Comparison of ENCODE assay signal across 8 mouse cellular contexts in the genomic region with DNA sequence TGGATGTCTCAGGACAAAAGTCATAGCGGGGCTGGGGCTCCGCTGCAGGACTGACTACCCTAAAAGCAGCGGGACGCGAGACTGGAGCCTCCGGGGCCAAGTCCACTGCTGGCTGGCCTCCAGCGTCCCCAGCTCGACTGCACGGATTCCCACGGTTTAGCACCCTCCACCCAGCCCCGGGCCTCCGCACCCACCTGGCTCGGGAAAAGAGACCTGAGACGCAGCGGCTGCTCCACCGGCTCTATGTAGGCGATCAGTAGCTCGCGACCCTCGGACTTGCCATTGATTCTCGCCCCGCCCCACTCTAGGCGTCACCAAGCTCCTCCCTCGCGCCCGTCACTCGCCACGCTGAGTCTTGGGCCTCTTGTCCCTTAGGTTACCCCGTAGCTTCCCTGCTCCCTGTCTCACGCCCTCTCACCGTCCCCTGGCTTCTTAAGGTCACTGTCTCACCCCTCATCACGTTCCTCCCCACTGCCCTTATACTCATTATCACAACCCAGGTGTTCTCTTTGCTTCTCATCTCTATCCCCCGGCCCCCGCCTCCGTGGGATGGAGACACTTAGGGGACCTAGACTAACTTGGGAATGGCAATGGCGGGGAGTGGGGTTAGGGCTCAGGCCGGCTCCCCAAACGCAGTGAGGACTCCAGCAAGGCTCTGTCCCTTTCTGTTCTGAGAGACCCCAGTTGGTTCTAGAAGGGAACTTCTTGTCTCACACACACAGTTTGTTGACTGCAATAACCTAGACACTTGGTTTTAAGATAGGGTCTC. TPM values are rescaled to one million over a fixed set of nuclear protein-coding genes. Genes with fewer than 3 reads are reported as not detected.
DNase-seq lines count a peak whose midpoint lies in the region; ATAC-seq and TF ChIP-seq lines count a peak whose summit lies in the region.

No protein-coding gene starts in this region.

- no peak for TF ChIP-seq POLR2A in myocyte (IDR thresholded peaks at IDR 0.05; ENCODE audit: insufficient read length, low read depth)

- H3K4me2 ChIP-seq in heart, embryonic 12.5 days = peak overlapping the region; percentile 76
- peak overlapping the region; percentile 86 for H3K4me2 ChIP-seq in kidney, postnatal 0 days (ENCODE audit: low read length)
- peak overlapping the region; percentile 66 for H3K4me2 ChIP-seq in liver, embryonic 11.5 days
- H3K4me2 ChIP-seq in myocyte (ENCODE audit: low read depth) = peak overlapping the region; percentile 74

- H3K4me3 ChIP-seq in erythroblast, embryonic 14.5 days (replicated peaks) = peak overlapping the region; percentile 67
- peak overlapping the region; percentile 76 for H3K4me3 ChIP-seq in heart, embryonic 12.5 days
- peak overlapping the region; percentile 86 for H3K4me3 ChIP-seq in kidney, postnatal 0 days (replicated peaks; ENCODE audit: low read depth, low read length)
- peak overlapping the region; percentile 76 for H3K4me3 ChIP-seq in liver, embryonic 11.5 days (ENCODE audit: low read depth, low read length)
- H3K4me3 ChIP-seq in myocyte = peak overlapping the region; percentile 43

- H3K27me3 ChIP-seq in erythroblast, embryonic 14.5 days (ENCODE audit: control insufficient read depth) = no peaks in the 10 kb centered on the region
- H3K27me3 ChIP-seq in heart, embryonic 12.5 days (replicated peaks) = no peaks in the 10 kb centered on the region
- H3K27me3 ChIP-seq in kidney, postnatal 0 days (ENCODE audit: insufficient read depth, low read length) = no peaks in the 10 kb centered on the region
- no peaks in the 10 kb centered on the region for H3K27me3 ChIP-seq in liver, embryonic 11.5 days (replicated peaks; ENCODE audit: control insufficient read depth, insufficient read depth, low read length)
- no peaks in the 10 kb centered on the region for H3K27me3 ChIP-seq in myocyte (ENCODE audit: control insufficient read depth, insufficient read depth, insufficient read length)

- no peak for TF ChIP-seq CTCF in kidney, postnatal 0 days (IDR thresholded peaks at IDR 0.05; ENCODE audit: low read depth)

- DNase-seq in CD4-positive, CD25-positive, alpha-beta regulatory T cell, adult 2 months (ENCODE audit: low read depth, low spot score) = peak; percentile 81
- DNase-seq in brain, embryonic 18.5 days (ENCODE audit: low read depth, low spot score) = peak; percentile 70
- DNase-seq in kidney, postnatal 0 days (ENCODE audit: low spot score) = peak; percentile 97
- peak; percentile 92 for DNase-seq in liver, embryonic 11.5 days (ENCODE audit: low spot score)
- peak; percentile 84 to 90 for DNase-seq in spleen, postnatal 4 days (ENCODE audit: low spot score in 2 of 2)

- peak overlapping the region; percentile 17 for H3ac ChIP-seq in myocyte (ENCODE audit: control insufficient read depth, insufficient read length)

- no peaks in the 10 kb centered on the region for H3K9me3 ChIP-seq in erythroblast, embryonic 14.5 days (ENCODE audit: control insufficient read depth, low read length)
- H3K9me3 ChIP-seq in heart, embryonic 12.5 days (replicated peaks) = no peaks in the 10 kb centered on the region
- H3K9me3 ChIP-seq in kidney, postnatal 0 days (replicated peaks; ENCODE audit: low read length) = no peaks in the 10 kb centered on the region
- H3K9me3 ChIP-seq in liver, embryonic 11.5 days (ENCODE audit: control insufficient read depth, low read length) = no peaks in the 10 kb centered on the region

- ATAC-seq in heart, embryonic 12.5 days (ENCODE audit: insufficient number of reproducible peaks, low FRiP score) = peak; percentile 91
- ATAC-seq in kidney, postnatal 0 days (replicated peaks; ENCODE audit: low FRiP score, low read depth) = peak; percentile 94
- ATAC-seq in liver, embryonic 11.5 days (replicated peaks; ENCODE audit: low FRiP score) = peak; percentile 89

- peak overlapping the region; percentile 80 for H3K9ac ChIP-seq in heart, embryonic 12.5 days
- H3K9ac ChIP-seq in kidney, postnatal 0 days (ENCODE audit: low read depth, low read length) = peak overlapping the region; percentile 88
- H3K9ac ChIP-seq in liver, embryonic 11.5 days (ENCODE audit: low read depth, low read length) = peak overlapping the region; percentile 70

- peaks cover 74% of the 10 kb centered on the region for H3K4me1 ChIP-seq in erythroblast, embryonic 14.5 days (ENCODE audit: control insufficient read depth)
- peaks cover 11% of the 10 kb centered on the region for H3K4me1 ChIP-seq in heart, embryonic 12.5 days (replicated peaks)
- H3K4me1 ChIP-seq in kidney, postnatal 0 days (replicated peaks; ENCODE audit: insufficient read depth, low read length) = peaks cover 8% of the 10 kb centered on the region; the same call in 1 of the 2 replicates
- peaks cover 9% of the 10 kb centered on the region for H3K4me1 ChIP-seq in liver, embryonic 11.5 days (replicated peaks; ENCODE audit: control insufficient read depth, insufficient read depth, low read length)

- peak overlapping the region; percentile 19; the same call in 1 of the 2 replicates for H3K27ac ChIP-seq in heart, embryonic 12.5 days (ENCODE audit: poor library complexity, severe bottlenecking)
- peak overlapping the region; percentile 83 for H3K27ac ChIP-seq in kidney, postnatal 0 days
- 0 out of 2 replicates have a peak overlapping the region, but pooled peaks have one; percentile 1 for H3K27ac ChIP-seq in liver, embryonic 11.5 days (ENCODE audit: low read depth, low read length)

- under 1% methylated on average over 38 of the region's 38 CpGs for WGBS in heart, embryonic 12.5 days
- 1% methylated on average over 38 of the region's 38 CpGs for WGBS in kidney, postnatal 0 days
- WGBS in liver, embryonic 11.5 days = 2% methylated on average over 38 of the region's 38 CpGs

- peaks cover 41% of the 10 kb centered on the region for H3K36me3 ChIP-seq in erythroblast, embryonic 14.5 days (ENCODE audit: control insufficient read depth)
- H3K36me3 ChIP-seq in heart, embryonic 12.5 days = peaks cover 24% of the 10 kb centered on the region
- peaks cover 11% of the 10 kb centered on the region; the same call in 1 of the 2 replicates for H3K36me3 ChIP-seq in kidney, postnatal 0 days (ENCODE audit: insufficient read depth, low read length)
- H3K36me3 ChIP-seq in liver, embryonic 11.5 days (ENCODE audit: control insufficient read depth, insufficient read depth, low read length) = 0 out of 2 replicates have a peak, but pooled peaks cover 6% of the 10 kb centered on the region
- H3K36me3 ChIP-seq in myocyte (ENCODE audit: control insufficient read depth, insufficient read depth) = no peaks in the 10 kb centered on the region

- no peaks in the 10 kb centered on the region for H3K79me2 ChIP-seq in myocyte (ENCODE audit: control insufficient read depth, insufficient read depth)

TF ChIP-seq in myocyte, 11 proteins besides CTCF, POLR2A, EP300 and RAD21 (continues in another document):
- no peak for TF ChIP-seq POLR2AphosphoS2 (IDR thresholded peaks at IDR 0.05; ENCODE audit: insufficient read length, low read depth)
- TF ChIP-seq TCF12 (IDR thresholded peaks at IDR 0.05; ENCODE audit: insufficient read depth, poor library complexity, severe bottlenecking) = no peak
- TF ChIP-seq MYOD1 (IDR thresholded peaks at IDR 0.05; ENCODE audit: control insufficient read depth in 1 of 3, insufficient read length in 2 of 3, low read depth in 2 of 3) = no peak
- peak; percentile 53 for TF ChIP-seq E2F4 (IDR thresholded peaks at IDR 0.05; ENCODE audit: insufficient read depth)
- no peak for TF ChIP-seq TCF3 (IDR thresholded peaks at IDR 0.05; ENCODE audit: insufficient read length, low read depth)
- TF ChIP-seq MAX (IDR thresholded peaks at IDR 0.05; ENCODE audit: low read depth) = peak; percentile 61
- no peak for TF ChIP-seq REST (IDR thresholded peaks at IDR 0.05; ENCODE audit: insufficient read depth, insufficient read length)
- TF ChIP-seq CEBPB (IDR thresholded peaks at IDR 0.05; ENCODE audit: insufficient read depth, poor library complexity, severe bottlenecking) = no peak
- TF ChIP-seq SRF (IDR thresholded peaks at IDR 0.05; ENCODE audit: control insufficient read depth, insufficient read length, low read depth) = no peak
- peak; percentile 13 for TF ChIP-seq USF1 (IDR thresholded peaks at IDR 0.05; ENCODE audit: low read depth)

RNA-seq across cellular contexts. Expression of a gene that starts 1.1 kb away (rescaled TPM):
- polyA plus RNA-seq in erythroblast, embryonic 14.5 days (2012) = 0.29 and 0.59 TPM in 2 replicates
- 7.0 and 8.0 TPM in 2 replicates for polyA plus RNA-seq in heart, embryonic 12.5 days (2016; fragmentation: Nextera tagmentation; extraction: Ambion mirVana)
- polyA plus RNA-seq in kidney, postnatal 0 days (2015; fragmentation: Nextera tagmentation; extraction: Ambion mirVana) = 16.0 and 17.7 TPM in 2 replicates
- 10.1 and 10.9 TPM in 2 replicates for polyA plus RNA-seq in liver, embryonic 11.5 days (2014; fragmentation: Nextera tagmentation; extraction: Ambion mirVana)
- polyA plus RNA-seq in myocyte (2012; fragmentation: generic; extraction: Trizol) = 26.8 TPM

RNA-seq across cellular contexts. Expression of a gene that starts 17.6 kb away (rescaled TPM):
- 666 and 744 TPM in 2 replicates for polyA plus RNA-seq in erythroblast, embryonic 14.5 days (2012)
- polyA plus RNA-seq in heart, embryonic 12.5 days (2016; fragmentation: Nextera tagmentation; extraction: Ambion mirVana) = 74.3 and 80.0 TPM in 2 replicates
- polyA plus RNA-seq in kidney, postnatal 0 days (2015; fragmentation: Nextera tagmentation; extraction: Ambion mirVana) = 109 and 119 TPM in 2 replicates
- polyA plus RNA-seq in liver, embryonic 11.5 days (2014; fragmentation: Nextera tagmentation; extraction: Ambion mirVana) = 468 and 489 TPM in 2 replicates
- polyA plus RNA-seq in myocyte (2012; fragmentation: generic; extraction: Trizol) = 89.6 TPM

RNA-seq across cellular contexts. Expression of a gene that starts 22.3 kb away (rescaled TPM):
- polyA plus RNA-seq in erythroblast, embryonic 14.5 days (2012) = 0.03 TPM in 1 of 2 replicates, not detected in the other
- 0.49 and 0.64 TPM in 2 replicates for polyA plus RNA-seq in heart, embryonic 12.5 days (2016; fragmentation: Nextera tagmentation; extraction: Ambion mirVana)
- polyA plus RNA-seq in kidney, postnatal 0 days (2015; fragmentation: Nextera tagmentation; extraction: Ambion mirVana) = 38.2 and 38.9 TPM in 2 replicates
- 0.48 and 0.99 TPM in 2 replicates for polyA plus RNA-seq in liver, embryonic 11.5 days (2014; fragmentation: Nextera tagmentation; extraction: Ambion mirVana)
- 1.1 TPM for polyA plus RNA-seq in myocyte (2012; fragmentation: generic; extraction: Trizol)

RNA-seq across cellular contexts. Expression of a gene that starts 22.7 kb away (rescaled TPM):
- polyA plus RNA-seq in erythroblast, embryonic 14.5 days (2012) = 8.0 and 9.7 TPM in 2 replicates
- polyA plus RNA-seq in heart, embryonic 12.5 days (2016; fragmentation: Nextera tagmentation; extraction: Ambion mirVana) = 53.6 and 59.9 TPM in 2 replicates
- 62.0 and 71.2 TPM in 2 replicates for polyA plus RNA-seq in kidney, postnatal 0 days (2015; fragmentation: Nextera tagmentation; extraction: Ambion mirVana)
- 102 and 106 TPM in 2 replicates for polyA plus RNA-seq in liver, embryonic 11.5 days (2014; fragmentation: Nextera tagmentation; extraction: Ambion mirVana)
- polyA plus RNA-seq in myocyte (2012; fragmentation: generic; extraction: Trizol) = 37.3 TPM

RNA-seq across cellular contexts. Expression of a gene that starts 23.0 kb away (rescaled TPM):
- not detected in 2 replicates for polyA plus RNA-seq in erythroblast, embryonic 14.5 days (2012)
- polyA plus RNA-seq in heart, embryonic 12.5 days (2016; fragmentation: Nextera tagmentation; extraction: Ambion mirVana) = 0.31 and 0.43 TPM in 2 replicates
- 0.45 and 0.46 TPM in 2 replicates for polyA plus RNA-seq in kidney, postnatal 0 days (2015; fragmentation: Nextera tagmentation; extraction: Ambion mirVana)
- polyA plus RNA-seq in liver, embryonic 11.5 days (2014; fragmentation: Nextera tagmentation; extraction: Ambion mirVana) = 0.36 and 0.49 TPM in 2 replicates
- polyA plus RNA-seq in myocyte (2012; fragmentation: generic; extraction: Trizol) = 0.08 TPM

Comparison
In these comparisons a context has a peak if more than half of its experiments do, and no peak if none do; other contexts are left out.
1. Peak in every context shown above with its lines: DNase-seq, ATAC-seq, H3K4me3 ChIP-seq and H3K27ac ChIP-seq.
2. H3K27ac ChIP-seq: peak in every context shown above with its lines; median percentile 83 in kidney, postnatal 0 days; 19 in heart, embryonic 12.5 days; 1 in liver, embryonic 11.5 days.
3. RNA of a gene that starts 22.3 kb away (polyA plus RNA-seq): 38.2 to 38.9 TPM in kidney, postnatal 0 days; 1.1 TPM in myocyte (single experiment), 0.49 to 0.64 TPM in heart, embryonic 12.5 days, 0.48 to 0.99 TPM in liver, embryonic 11.5 days and 0.03 TPM in erythroblast, embryonic 14.5 days; every median in the first group is over 10 times any median in the second.